Mouse (Mus musculus) erythroblast, embryonic 14.5 days (primary cell): ENCODE data around the gene Avpr2. TPM values are rescaled to one million over a fixed set of nuclear protein-coding genes. Genes with fewer than 3 reads are reported as not detected.

Experiments used
- H3K27me3 ChIP-seq: 2 replicates; pipeline ENCODE4 v1.6.1; 2012; ENCODE audit warnings: inconsistent platforms; ENCODE audit not compliant: control insufficient read depth
- H3K36me3 ChIP-seq: 2 replicates; pipeline ENCODE4 v1.6.1; 2012; ENCODE audit warnings: mild to moderate bottlenecking, inconsistent platforms; ENCODE audit not compliant: control insufficient read depth
- H3K4me1 ChIP-seq: 2 replicates; pipeline ENCODE4 v1.6.1; 2012; ENCODE audit warnings: inconsistent platforms; ENCODE audit not compliant: control insufficient read depth
- H3K4me3 ChIP-seq: replicated peaks from 2 replicates; pipeline ENCODE3; 2012; ENCODE audit warnings: moderate library complexity, mild to moderate bottlenecking, inconsistent platforms
- H3K9me3 ChIP-seq: 2 replicates; pipeline ENCODE4 v1.6.1; 2012; ENCODE audit warnings: low read length, inconsistent platforms, mixed read lengths; ENCODE audit not compliant: control insufficient read depth
- GATA1 ChIP-seq: IDR thresholded peaks from 2 replicates; pipeline ENCODE4 v1.6.1; 2012; ENCODE audit warnings: low read length, inconsistent platforms, mixed read lengths
- TAL1 ChIP-seq: IDR thresholded peaks from 3 replicates; pipeline ENCODE4 v1.6.1; 2012; ENCODE audit warnings: low read length, inconsistent platforms, mixed read lengths
- polyA plus RNA-seq: library from polyadenylated mRNA; stranded (reverse); fragments of >175 nt; gene quantifications from 2 replicates; pipeline ENCODE4 v1.2.3, GENCODE M21; 2012

The Avpr2 gene
- polyA plus RNA-seq: not detected in 2 replicates

DNA sequence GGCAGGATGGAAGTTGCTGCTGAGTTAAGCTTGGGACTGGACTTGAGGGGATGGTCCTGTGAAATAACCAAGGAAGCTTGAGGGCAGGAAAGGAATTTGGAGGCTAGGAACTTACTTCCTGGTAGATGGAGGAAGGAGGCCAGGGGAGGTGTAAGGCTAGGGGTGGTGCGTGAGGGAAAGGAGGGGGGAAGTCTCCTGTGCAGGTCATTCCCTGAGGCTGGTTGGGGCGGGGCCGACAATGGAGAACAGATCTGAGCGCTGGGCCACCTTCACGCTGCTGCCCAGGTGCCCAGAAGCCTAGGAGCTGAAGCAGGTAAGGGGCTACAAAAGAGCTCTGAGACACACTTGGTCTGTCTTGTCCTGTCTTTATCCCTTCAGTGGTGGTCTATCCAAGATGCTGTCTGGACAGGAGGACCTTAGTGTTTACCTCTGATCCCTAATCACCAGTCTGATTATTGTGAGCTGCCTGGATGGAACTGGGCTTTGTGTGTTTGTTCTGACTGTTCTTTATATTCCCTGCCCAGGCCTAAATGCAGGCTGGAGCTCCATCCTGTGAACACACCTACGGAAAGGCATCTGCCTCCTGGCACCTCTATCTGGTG, at the start of gene Avpr2:
TSS of gene Avpr2 (plus strand) at position 552 of the 602 bp plus-strand sequence.
- TF ChIP-seq GATA1: no peak
- no peak for TF ChIP-seq TAL1
- Histone ChIP-seq H3K9me3 (no peaks in the 10 kb centered on the region), H3K36me3 (no peaks in the 10 kb centered on the region; the same call in 1 of the 2 replicates), H3K27me3 (peaks cover 6% of the 10 kb centered on the region), H3K4me3 (no peak within 1 kb of the TSS), H3K4me1 (no peaks in the 10 kb centered on the region)

DNA sequence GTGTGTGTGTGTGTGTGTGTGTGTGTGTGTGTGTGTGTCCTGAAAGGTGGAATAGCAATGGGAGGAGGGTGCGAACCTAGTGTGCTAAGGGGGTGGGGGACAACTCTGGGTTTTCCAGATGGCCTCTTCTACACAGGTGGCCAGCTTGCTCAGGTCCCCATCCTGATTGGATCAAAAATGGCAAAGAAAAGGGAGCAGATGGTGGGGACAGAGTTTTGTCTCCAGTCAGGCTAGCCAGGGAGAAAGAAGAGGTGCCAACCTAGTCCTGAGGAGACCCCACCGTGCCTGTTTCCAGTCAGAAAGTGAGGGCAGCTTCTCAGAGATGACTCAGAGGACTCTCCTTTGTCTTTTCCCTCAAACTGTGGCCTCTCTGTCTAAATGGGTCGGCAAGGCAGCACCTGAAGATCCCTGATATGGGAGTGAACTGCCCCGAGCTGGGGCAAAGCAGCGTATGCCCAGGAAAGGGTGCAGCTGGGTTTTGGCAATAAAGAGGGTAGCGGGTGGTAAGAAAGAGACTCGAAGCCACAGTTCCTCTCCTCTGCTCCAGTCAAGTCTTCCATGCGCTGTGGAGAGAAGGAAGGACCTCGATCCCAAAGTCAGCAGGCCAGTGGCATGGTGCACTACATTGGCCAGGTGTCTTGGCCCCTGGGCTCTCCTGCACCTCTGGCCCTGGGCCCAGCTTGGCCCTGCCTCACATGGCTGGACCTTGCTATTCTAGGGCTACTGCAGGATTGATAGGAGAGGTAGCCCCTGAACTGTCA, 37.4 kb upstream of the Avpr2 start:
- H3K4me1 ChIP-seq: no peaks in the 10 kb centered on the region
- H3K36me3 ChIP-seq: no peaks in the 10 kb centered on the region
- no peak overlapping the region for H3K4me3 ChIP-seq
- peaks cover 2% of the 10 kb centered on the region; the same call in 1 of the 2 replicates for H3K27me3 ChIP-seq
- TF ChIP-seq TAL1 (no peak), GATA1 (no peak)
- H3K9me3 ChIP-seq: no peaks in the 10 kb centered on the region; the same call in 1 of the 2 replicates

DNA sequence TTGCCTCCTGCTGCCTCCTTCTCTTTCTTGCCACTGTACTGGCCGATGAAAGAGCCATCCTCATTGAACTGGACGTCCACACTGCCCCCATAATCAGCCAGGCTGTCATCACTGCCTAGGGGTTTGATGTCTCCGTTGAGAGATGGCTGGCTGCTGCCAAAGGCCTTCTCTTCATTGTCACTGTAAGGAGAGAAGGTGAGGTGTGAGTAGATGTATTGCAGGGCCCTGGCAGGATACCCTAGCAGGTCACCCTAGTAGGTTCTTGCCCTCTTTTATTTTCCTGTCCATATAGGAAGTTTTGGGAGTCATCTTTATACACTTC, 36.9 kb upstream of the Avpr2 start:
- Histone ChIP-seq H3K27me3 (peaks cover 2% of the 10 kb centered on the region; the same call in 1 of the 2 replicates), H3K4me1 (no peaks in the 10 kb centered on the region), H3K9me3 (no peaks in the 10 kb centered on the region; the same call in 1 of the 2 replicates), H3K36me3 (no peaks in the 10 kb centered on the region), H3K4me3 (no peak overlapping the region)
- no peak for TF ChIP-seq TAL1

DNA sequence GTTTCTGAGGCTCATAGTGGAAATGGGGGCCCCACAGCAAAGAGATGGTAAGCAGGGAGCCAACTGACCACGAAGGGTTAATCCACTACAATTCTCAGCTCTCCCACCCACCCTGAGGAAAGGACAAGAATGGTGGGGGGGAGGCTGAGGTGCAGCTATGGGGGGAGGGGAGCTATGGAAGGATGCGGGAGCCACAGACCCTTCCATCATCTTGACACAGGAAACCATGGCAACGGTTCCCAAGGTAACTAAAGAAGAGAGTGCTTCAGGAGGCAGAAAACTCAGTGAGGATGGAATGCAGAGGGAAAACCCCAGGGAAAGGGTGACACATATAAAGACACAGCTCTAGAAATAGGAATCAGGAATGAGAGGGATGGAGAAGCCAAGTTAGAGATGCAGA, 27.2 kb upstream of the Avpr2 start:
- no peak for TF ChIP-seq GATA1
- Histone ChIP-seq H3K4me1 (peaks cover 29% of the 10 kb centered on the region), H3K27me3 (peaks cover 7% of the 10 kb centered on the region; the same call in 1 of the 2 replicates), H3K9me3 (no peaks in the 10 kb centered on the region; the same call in 1 of the 2 replicates), H3K4me3 (no peak overlapping the region), H3K36me3 (no peaks in the 10 kb centered on the region)

DNA sequence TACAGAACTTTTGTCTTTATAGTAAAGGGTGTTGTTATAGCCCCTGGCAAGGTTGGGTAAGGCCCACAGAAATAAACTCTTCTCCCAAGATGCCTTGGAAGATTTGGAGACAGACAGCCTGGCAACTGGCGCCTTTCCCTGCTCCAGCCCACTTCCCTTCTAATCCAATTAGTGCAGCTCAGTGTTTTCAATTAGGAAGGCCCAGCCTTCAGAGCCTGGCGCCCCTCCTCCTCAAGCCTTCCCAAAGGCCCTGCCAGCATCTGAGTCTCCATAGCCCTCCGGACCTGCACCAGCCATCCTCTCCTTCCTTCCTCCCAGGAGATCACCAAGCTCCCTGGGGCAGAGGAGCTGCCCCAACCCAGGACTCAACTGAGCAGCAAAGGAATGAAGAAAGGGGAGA, 24.6 kb upstream of the Avpr2 start:
- TF ChIP-seq GATA1: no peak
- no peak for TF ChIP-seq TAL1
- Histone ChIP-seq H3K27me3 (peaks cover 2% of the 10 kb centered on the region; the same call in 1 of the 2 replicates), H3K4me3 (no peak overlapping the region), H3K4me1 (peaks cover 29% of the 10 kb centered on the region), H3K36me3 (no peaks in the 10 kb centered on the region), H3K9me3 (no peaks in the 10 kb centered on the region; the same call in 1 of the 2 replicates)

DNA sequence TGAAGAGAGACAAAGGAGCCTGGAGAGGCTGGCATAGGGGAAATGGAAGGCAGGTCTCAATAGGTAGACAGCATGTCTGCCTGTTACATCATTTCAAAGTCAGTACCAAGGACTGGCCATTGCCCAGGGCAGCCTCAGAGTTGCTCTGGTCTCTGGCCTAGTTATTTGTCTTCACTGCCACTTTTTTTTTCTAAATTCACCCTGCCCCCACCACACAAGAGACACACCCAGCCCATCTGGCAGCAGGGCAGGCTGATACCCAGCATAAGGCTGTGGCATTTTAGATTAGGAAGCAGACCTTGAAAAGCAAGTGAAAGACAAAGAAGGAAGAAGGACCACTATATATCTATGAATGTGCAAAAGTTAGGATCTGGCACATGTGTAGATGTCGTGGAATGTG, 24.1 kb upstream of the Avpr2 start:
- Histone ChIP-seq H3K4me3 (no peak overlapping the region), H3K9me3 (no peaks in the 10 kb centered on the region), H3K4me1 (peaks cover 29% of the 10 kb centered on the region), H3K36me3 (no peaks in the 10 kb centered on the region), H3K27me3 (no peaks in the 10 kb centered on the region; the same call in 1 of the 2 replicates)
- peak; percentile 44; the same call in 1 of the 2 replicates for TF ChIP-seq GATA1
- peak; percentile 63 for TF ChIP-seq TAL1

DNA sequence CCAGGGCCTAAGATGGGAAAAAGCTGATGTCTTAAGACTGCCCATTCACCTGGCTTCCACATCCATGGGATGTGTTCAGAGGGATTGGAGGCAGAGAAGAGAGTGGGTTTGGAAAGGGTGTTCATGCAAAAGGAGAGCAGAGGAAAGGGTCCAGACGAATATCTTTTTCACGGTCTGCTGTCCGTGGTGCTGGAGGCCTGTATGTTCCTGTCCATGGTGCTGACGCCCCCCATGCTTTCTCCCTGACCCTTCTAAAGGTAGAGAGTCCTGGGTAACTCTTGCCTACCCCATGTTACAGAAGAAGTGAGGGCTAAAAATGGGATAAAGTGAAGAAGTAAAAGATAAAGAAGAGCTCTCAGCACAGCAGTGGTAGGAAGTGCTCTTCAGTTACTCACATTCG, 22.6 kb upstream of the Avpr2 start:
- TF ChIP-seq GATA1 (no peak), TAL1 (no peak)
- H3K9me3 ChIP-seq: no peaks in the 10 kb centered on the region
- no peaks in the 10 kb centered on the region for H3K36me3 ChIP-seq
- no peak overlapping the region for H3K4me3 ChIP-seq
- peaks cover 29% of the 10 kb centered on the region for H3K4me1 ChIP-seq
- H3K27me3 ChIP-seq: no peaks in the 10 kb centered on the region; the same call in 1 of the 2 replicates

DNA sequence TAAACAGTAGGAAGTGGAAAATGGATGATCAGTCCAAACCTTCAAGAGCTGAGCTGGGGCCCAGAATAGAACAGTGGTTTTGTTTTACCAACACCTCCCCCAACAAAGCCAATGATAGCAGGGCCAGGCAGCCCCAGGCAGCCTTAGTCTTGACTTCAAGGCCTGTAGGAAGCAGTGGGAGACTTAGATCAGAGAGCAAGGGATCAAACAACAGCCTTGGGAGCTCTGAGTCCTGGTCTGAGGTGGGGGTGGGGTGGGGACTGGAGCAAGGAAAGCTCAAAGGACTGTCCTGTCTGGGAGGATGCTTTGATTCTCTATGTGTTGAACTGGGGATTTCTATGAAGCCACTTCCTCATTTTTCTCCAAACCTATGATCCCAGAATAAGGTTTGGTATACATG, 20.4 kb upstream of the Avpr2 start:
- Histone ChIP-seq H3K27me3 (peaks cover 5% of the 10 kb centered on the region; the same call in 1 of the 2 replicates), H3K4me3 (no peak overlapping the region), H3K9me3 (no peaks in the 10 kb centered on the region), H3K4me1 (peaks cover 25% of the 10 kb centered on the region), H3K36me3 (no peaks in the 10 kb centered on the region)
- no peak for TF ChIP-seq TAL1
- no peak for TF ChIP-seq GATA1

DNA sequence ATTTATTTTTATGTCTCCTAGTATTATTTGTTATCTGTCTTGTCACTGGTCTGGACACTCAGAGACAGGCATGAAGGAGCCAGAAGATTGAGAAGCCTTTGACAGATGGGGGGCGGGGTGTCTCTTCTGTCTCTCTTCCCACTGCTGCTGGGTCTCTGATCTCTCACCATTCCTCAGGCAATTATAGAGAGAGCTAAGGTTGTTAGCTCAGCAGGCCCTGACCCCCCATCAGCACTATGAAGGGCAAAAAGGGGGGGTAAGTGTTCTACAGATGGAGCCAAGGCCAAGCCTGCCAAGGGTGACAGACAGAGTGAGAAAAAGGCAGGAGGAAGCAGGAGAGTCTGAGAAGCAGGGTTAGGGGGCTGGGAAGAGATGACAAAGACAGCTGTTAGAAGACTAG, 19.9 kb upstream of the Avpr2 start:
- H3K27me3 ChIP-seq: peaks cover 6% of the 10 kb centered on the region; the same call in 1 of the 2 replicates
- H3K4me3 ChIP-seq: no peak overlapping the region
- peaks cover 21% of the 10 kb centered on the region for H3K4me1 ChIP-seq
- H3K9me3 ChIP-seq: no peaks in the 10 kb centered on the region
- no peaks in the 10 kb centered on the region for H3K36me3 ChIP-seq
- TF ChIP-seq GATA1: no peak
- no peak for TF ChIP-seq TAL1
